Mouse (Mus musculus): ENCODE measurements at regions not wholly inside any gene's neighbourhood (a gene's known extent, or its start where the extent isn't known, plus 50 kb on each side); places are given as distances from the start of the nearest gene placed in this dataset.

DNA sequence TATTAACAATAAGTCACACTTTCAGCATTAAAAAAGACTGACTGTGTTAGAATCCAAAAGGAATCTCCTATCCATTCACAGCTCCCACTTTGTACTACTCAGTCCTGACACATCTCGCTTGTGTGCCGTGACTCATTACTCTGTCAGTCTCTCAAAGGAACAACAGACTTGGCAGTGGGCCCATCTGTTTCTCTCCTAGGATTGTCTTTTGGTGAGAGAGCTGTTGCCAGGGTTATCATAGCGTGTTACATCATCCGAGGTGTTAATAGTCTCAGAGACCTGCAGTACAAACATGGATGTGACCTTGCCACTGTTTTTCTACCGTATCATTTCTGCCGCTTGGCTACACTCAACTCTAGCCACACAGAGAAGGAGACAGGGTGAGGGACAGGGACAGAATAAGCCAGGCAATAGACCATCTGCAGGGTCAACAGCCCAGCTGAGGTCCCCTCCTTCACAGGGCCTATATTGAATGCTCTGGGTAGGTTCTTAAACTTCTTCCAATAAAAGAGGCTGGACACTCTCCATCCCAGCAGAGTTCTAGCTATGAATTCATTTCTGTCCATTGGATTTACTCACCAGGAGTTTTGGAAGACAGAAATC lies 227.2 kb upstream of the Prdm1 start:
- no peaks in the 10 kb centered on the region; the same call in 1 of the 2 replicates for H3K27me3 ChIP-seq (ENCODE audit: control insufficient read depth, insufficient read depth, low read length)
- peak; percentile 57 for DNase-seq (ENCODE audit: low spot score)
- no peaks in the 10 kb centered on the region for H3K36me3 ChIP-seq (replicated peaks; ENCODE audit: control insufficient read depth, insufficient read depth, low read length)
- H3K4me3 ChIP-seq (ENCODE audit: low read depth, low read length): no peak overlapping the region
- H3K9ac ChIP-seq (replicated peaks; ENCODE audit: low read depth, low read length): no peak overlapping the region
- H3K4me1 ChIP-seq (ENCODE audit: control insufficient read depth, insufficient read depth): peaks cover 11% of the 10 kb centered on the region
- TF ChIP-seq EP300 (IDR thresholded peaks at IDR 0.05; ENCODE audit: low read depth) (no peak), CTCF (IDR thresholded peaks at IDR 0.05; ENCODE audit: low read depth) (no peak)
- H3K9me3 ChIP-seq (replicated peaks; ENCODE audit: control insufficient read depth, low read length): no peaks in the 10 kb centered on the region
- H3K4me2 ChIP-seq (ENCODE audit: low read depth, low read length): no peak overlapping the region
- 15% methylated on average over 6 of the region's 6 CpGs for WGBS
- no peak overlapping the region for H3K27ac ChIP-seq (ENCODE audit: low read depth)
- ATAC-seq (ENCODE audit: insufficient read depth, low read depth): peak; percentile 64; the same call in 1 of the 2 replicates

DNA sequence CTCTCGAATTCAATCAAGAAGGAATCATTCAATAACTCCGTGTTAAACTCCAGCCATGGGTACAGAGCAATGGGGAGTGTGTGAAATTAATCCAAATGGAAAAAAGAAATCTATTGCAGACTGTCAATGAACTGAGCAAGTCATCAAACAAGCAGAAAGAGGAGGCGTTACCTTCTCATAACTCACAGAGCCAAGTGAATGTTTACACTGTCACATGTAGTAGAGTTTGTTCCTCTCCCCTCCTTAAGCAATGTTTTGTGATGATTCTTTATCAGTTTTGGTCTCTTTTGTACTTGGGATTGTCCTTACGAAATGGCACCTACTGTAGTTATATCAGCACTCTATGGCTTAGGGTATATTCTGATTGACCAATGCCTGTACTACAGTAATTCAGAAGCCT lies 226.6 kb upstream of the Prdm1 start:
- H3K9ac ChIP-seq (replicated peaks; ENCODE audit: low read depth, low read length): no peak overlapping the region
- 68% methylated on average over 4 of the region's 4 CpGs for WGBS
- no peak for DNase-seq (ENCODE audit: low spot score)

DNA sequence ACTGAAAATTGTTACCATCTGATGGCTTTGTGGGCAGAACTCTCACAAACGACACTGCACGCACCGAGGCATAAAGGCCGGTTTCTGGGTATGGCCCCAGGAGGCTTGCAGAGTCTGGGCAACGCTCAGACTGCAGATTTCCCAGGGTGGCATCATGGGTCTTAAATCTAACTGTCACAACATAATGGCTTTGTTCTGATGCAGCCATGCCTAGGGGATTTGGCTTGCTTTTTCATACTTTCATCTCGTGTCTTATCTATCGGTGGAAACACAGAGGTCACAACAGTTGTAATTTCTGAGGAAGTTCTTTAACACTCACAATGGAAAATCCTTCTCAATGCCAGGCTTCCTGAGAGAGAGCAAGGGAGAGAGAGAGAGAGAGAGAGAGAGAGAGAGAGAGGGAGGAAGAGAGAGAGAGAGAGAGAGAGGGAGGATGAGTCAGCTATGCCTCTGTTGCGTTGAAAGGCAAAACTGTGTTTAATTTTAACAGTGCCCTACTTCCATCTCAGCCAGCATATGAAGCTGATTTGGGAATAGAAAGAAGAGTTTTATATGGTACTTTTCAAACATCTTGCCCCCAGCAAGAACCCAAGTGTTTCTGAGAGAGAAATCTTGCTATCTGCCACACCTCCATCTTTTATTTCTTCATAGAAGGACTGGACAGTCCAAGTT lies 224.6 kb upstream of the Prdm1 start:
- no peaks in the 10 kb centered on the region for H3K9me3 ChIP-seq (replicated peaks; ENCODE audit: control insufficient read depth, low read length)
- H3K27ac ChIP-seq (ENCODE audit: low read depth): no peak overlapping the region
- TF ChIP-seq EP300 (IDR thresholded peaks at IDR 0.05; ENCODE audit: low read depth) (no peak), CTCF (IDR thresholded peaks at IDR 0.05; ENCODE audit: low read depth) (no peak)
- no peak overlapping the region for H3K9ac ChIP-seq (replicated peaks; ENCODE audit: low read depth, low read length)
- no peak for DNase-seq (ENCODE audit: low spot score)
- no peak overlapping the region for H3K4me3 ChIP-seq (ENCODE audit: low read depth, low read length)
- peaks cover 11% of the 10 kb centered on the region for H3K4me1 ChIP-seq (ENCODE audit: control insufficient read depth, insufficient read depth)
- no peak for ATAC-seq (ENCODE audit: insufficient read depth, low read depth)
- H3K36me3 ChIP-seq (replicated peaks; ENCODE audit: control insufficient read depth, insufficient read depth, low read length): no peaks in the 10 kb centered on the region
- H3K4me2 ChIP-seq (ENCODE audit: low read depth, low read length): no peak overlapping the region
- H3K27me3 ChIP-seq (ENCODE audit: control insufficient read depth, insufficient read depth, low read length): no peaks in the 10 kb centered on the region; the same call in 1 of the 2 replicates
- WGBS: 64% methylated on average over 8 of the region's 8 CpGs

More for the DNA sequence above, 226.6 kb upstream of the Prdm1 start:
- TF ChIP-seq CTCF (IDR thresholded peaks at IDR 0.05; ENCODE audit: low read depth) (no peak), EP300 (IDR thresholded peaks at IDR 0.05; ENCODE audit: low read depth) (no peak)
- Histone ChIP-seq H3K9me3 (replicated peaks; ENCODE audit: control insufficient read depth, low read length) (no peaks in the 10 kb centered on the region), H3K27me3 (ENCODE audit: control insufficient read depth, insufficient read depth, low read length) (no peaks in the 10 kb centered on the region; the same call in 1 of the 2 replicates), H3K4me1 (ENCODE audit: control insufficient read depth, insufficient read depth) (peaks cover 11% of the 10 kb centered on the region), H3K36me3 (replicated peaks; ENCODE audit: control insufficient read depth, insufficient read depth, low read length) (no peaks in the 10 kb centered on the region), H3K4me2 (ENCODE audit: low read depth, low read length) (no peak overlapping the region), H3K4me3 (ENCODE audit: low read depth, low read length) (no peak overlapping the region), H3K27ac (ENCODE audit: low read depth) (no peak overlapping the region)
- no peak for ATAC-seq (ENCODE audit: insufficient read depth, low read depth)

DNA sequence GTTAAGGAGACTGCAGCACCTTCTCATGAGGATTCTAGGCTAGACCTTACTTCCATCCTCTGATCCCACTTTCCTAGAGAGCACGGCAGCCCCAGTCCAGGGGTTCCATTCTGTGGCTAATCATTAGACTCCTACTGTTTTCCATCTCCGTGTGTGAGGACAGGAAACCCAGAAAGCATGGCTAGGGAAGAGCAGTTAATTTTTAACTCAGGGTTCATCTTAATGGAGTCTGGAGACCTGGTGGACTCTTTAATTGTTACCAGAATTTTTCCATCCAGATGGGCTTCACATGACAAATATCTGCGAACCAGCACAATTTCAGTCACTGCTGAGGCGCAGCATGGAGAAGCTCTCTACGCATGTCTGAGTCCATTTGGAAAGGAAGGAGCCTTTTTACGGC lies 222.8 kb upstream of the Prdm1 start:
- Histone ChIP-seq H3K27ac (ENCODE audit: low read depth) (no peak overlapping the region), H3K4me3 (ENCODE audit: low read depth, low read length) (no peak overlapping the region), H3K4me2 (ENCODE audit: low read depth, low read length) (no peak overlapping the region), H3K9ac (replicated peaks; ENCODE audit: low read depth, low read length) (no peak overlapping the region), H3K9me3 (replicated peaks; ENCODE audit: control insufficient read depth, low read length) (no peaks in the 10 kb centered on the region), H3K27me3 (ENCODE audit: control insufficient read depth, insufficient read depth, low read length) (no peaks in the 10 kb centered on the region; the same call in 1 of the 2 replicates), H3K36me3 (replicated peaks; ENCODE audit: control insufficient read depth, insufficient read depth, low read length) (no peaks in the 10 kb centered on the region), H3K4me1 (ENCODE audit: control insufficient read depth, insufficient read depth) (peaks cover 9% of the 10 kb centered on the region)
- TF ChIP-seq CTCF (IDR thresholded peaks at IDR 0.05; ENCODE audit: low read depth): no peak
- TF ChIP-seq EP300 (IDR thresholded peaks at IDR 0.05; ENCODE audit: low read depth): no peak
- 82% methylated on average over 6 of the region's 6 CpGs for WGBS
- ATAC-seq (ENCODE audit: insufficient read depth, low read depth) (no peak), DNase-seq (ENCODE audit: low spot score) (no peak)

DNA sequence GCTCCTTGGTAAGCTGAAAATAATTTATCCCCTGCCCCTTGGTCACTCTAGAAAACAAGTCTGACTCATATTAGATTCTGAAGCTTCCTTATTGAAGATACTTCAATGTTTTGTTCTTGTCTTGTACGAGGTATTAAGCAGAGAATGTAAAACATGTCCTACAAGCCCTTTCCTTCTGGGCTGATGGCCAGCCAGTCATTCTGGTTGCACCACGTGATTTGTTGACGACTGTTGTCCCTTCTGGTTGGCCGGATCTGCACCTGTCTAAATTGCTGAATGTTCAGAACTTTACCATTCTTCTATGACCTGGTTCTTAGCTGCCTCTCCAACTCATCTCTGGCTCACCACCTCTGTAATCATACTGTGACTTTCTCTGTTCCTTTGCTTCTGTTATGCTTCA lies 220.9 kb upstream of the Prdm1 start:
- WGBS: 29% methylated on average over 4 of the region's 4 CpGs
- Histone ChIP-seq H3K4me3 (ENCODE audit: low read depth, low read length) (no peak overlapping the region), H3K9me3 (replicated peaks; ENCODE audit: control insufficient read depth, low read length) (no peaks in the 10 kb centered on the region), H3K27ac (ENCODE audit: low read depth) (no peak overlapping the region), H3K27me3 (ENCODE audit: control insufficient read depth, insufficient read depth, low read length) (no peaks in the 10 kb centered on the region; the same call in 1 of the 2 replicates), H3K4me1 (ENCODE audit: control insufficient read depth, insufficient read depth) (no peaks in the 10 kb centered on the region), H3K9ac (replicated peaks; ENCODE audit: low read depth, low read length) (no peak overlapping the region), H3K36me3 (replicated peaks; ENCODE audit: control insufficient read depth, insufficient read depth, low read length) (no peaks in the 10 kb centered on the region), H3K4me2 (ENCODE audit: low read depth, low read length) (no peak overlapping the region)
- DNase-seq (ENCODE audit: low spot score): no peak
- TF ChIP-seq CTCF (IDR thresholded peaks at IDR 0.05; ENCODE audit: low read depth) (no peak), EP300 (IDR thresholded peaks at IDR 0.05; ENCODE audit: low read depth) (no peak)
- ATAC-seq (ENCODE audit: insufficient read depth, low read depth): no peak
